Mouse (Mus musculus): ENCODE measurements around the gene Cfap70. TPM values are rescaled to one million over a fixed set of nuclear protein-coding genes. Genes with fewer than 3 reads are reported as not detected.
A peak's percentile ranks its signal among the peaks of the same experiment; 100 is the strongest.

Cfap70 gene
- total and polyA plus RNA-seq, 3 experiments, result 0.11 TPM; not detected in 2

- Histone ChIP-seq H3K4me1 (ENCODE audit: control insufficient read depth in 1 of 2, insufficient read depth in 2 of 2, low read length in 2 of 2) (peaks cover 16 to 17% of the 10 kb centered on the region in 2 experiments), H3K9ac (ENCODE audit: control insufficient read depth, low read depth, low read length, poor library complexity, severe bottlenecking) (no peak overlapping the region), H3K36me3 (ENCODE audit: control insufficient read depth in 1 of 2, insufficient read depth in 2 of 2, low read length in 2 of 2) (peaks cover 7 to 27% of the 10 kb centered on the region in 2 experiments), H3K27me3 (ENCODE audit: control insufficient read depth in 1 of 2, insufficient read depth in 2 of 2, low read length in 2 of 2) (no peaks in the 10 kb centered on the region), H3K4me3 (ENCODE audit: control insufficient read depth in 1 of 2, insufficient read depth in 1 of 2, low read depth in 2 of 2, low read length in 2 of 2) (no peak overlapping the region), H3K27ac (ENCODE audit: control insufficient read depth, low read depth, low read length) (no peak overlapping the region), H3K79me2 (ENCODE audit: control insufficient read depth, insufficient read depth, low read length, poor library complexity) (0 out of 2 replicates have a peak, but pooled peaks cover 5% of the 10 kb centered on the region), H3K9me3 (replicated peaks; ENCODE audit: insufficient read depth, low read length) (no peaks in the 10 kb centered on the region)
- TF ChIP-seq NELFE (IDR thresholded peaks at IDR 0.05; ENCODE audit: low read depth, low read length), result no peak
- TF ChIP-seq ZMIZ1 (IDR thresholded peaks at IDR 0.05; ENCODE audit: low read depth, low read length), result no peak
- no peak for TF ChIP-seq SMC3 (IDR thresholded peaks at IDR 0.05; ENCODE audit: low read depth, low read length)
- peak; percentile 40; the same call in 1 of the 2 replicates for TF ChIP-seq USF1 (IDR thresholded peaks at IDR 0.05; ENCODE audit: low read depth, low read length)
- TF ChIP-seq RCOR1 (IDR thresholded peaks at IDR 0.05; ENCODE audit: low read depth, low read length), result no peak
- TF ChIP-seq E2F4 (IDR thresholded peaks at IDR 0.05; ENCODE audit: borderline replicate concordance, low read depth, low read length), result no peak
- TF ChIP-seq MAZ (IDR thresholded peaks at IDR 0.05; ENCODE audit: low read depth, low read length), result no peak
- no peak for DNase-seq (ENCODE audit: low read depth, low spot score)
Measured at GRCm38 (mm10) chr14:20379087-20379640, 72.9 kb downstream of the Cfap70 start.

DNA sequence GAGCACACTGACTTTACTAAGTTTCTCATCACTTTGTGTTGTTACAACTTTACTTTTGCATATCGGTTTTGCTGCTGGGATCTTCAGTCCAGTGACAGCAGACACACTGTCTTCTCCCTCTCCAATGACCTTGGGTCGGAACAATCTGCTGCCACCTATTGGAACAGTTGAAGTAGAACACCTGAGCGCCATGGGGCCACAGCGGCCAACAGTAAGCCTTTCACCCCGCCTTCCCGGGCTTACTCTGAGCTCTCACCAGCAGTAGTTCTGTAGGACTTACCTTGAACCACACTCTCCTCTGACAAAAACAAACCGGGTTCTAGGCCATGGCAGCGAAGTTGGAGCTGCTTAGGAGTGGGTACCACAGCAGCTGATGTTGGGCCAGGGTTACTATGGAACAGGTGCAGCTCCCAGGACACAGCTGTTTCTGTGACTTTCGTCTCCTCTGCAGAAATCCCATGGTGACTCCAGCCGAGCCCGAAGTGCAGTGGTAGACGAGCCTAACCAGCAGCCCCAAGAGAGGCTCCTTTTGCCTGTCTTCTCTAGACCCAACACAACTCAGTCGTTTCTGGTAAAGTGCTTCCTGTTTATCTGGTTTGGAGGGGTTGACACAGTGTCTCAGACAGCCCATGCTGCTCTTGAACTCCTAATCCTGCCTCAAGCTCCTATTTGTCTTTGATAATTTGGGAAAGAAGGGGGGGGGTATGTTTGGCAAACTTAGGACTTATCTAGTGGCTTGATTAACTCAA lies 73.5 kb downstream of the Cfap70 start:
- peaks cover 15 to 17% of the 10 kb centered on the region in 2 experiments for H3K4me1 ChIP-seq (ENCODE audit: control insufficient read depth in 1 of 2, insufficient read depth in 2 of 2, low read length in 2 of 2)
- H3K9ac ChIP-seq (ENCODE audit: control insufficient read depth, low read depth, low read length, poor library complexity, severe bottlenecking), result no peak overlapping the region
- DNase-seq (ENCODE audit: low read depth, low spot score), result peak; percentile 52
- no peak overlapping the region for H3K4me3 ChIP-seq (ENCODE audit: control insufficient read depth in 1 of 2, insufficient read depth in 1 of 2, low read depth in 2 of 2, low read length in 2 of 2)
- H3K79me2 ChIP-seq (ENCODE audit: control insufficient read depth, insufficient read depth, low read length, poor library complexity), result 0 out of 2 replicates have a peak, but pooled peaks cover 2% of the 10 kb centered on the region
- H3K36me3 ChIP-seq (ENCODE audit: control insufficient read depth in 1 of 2, insufficient read depth in 2 of 2, low read length in 2 of 2), result peaks cover 3 to 26% of the 10 kb centered on the region in 2 experiments
- no peaks in the 10 kb centered on the region for H3K9me3 ChIP-seq (replicated peaks; ENCODE audit: insufficient read depth, low read length)
- no peak overlapping the region for H3K27ac ChIP-seq (ENCODE audit: control insufficient read depth, low read depth, low read length)
- no peak for TF ChIP-seq E2F4 (IDR thresholded peaks at IDR 0.05; ENCODE audit: borderline replicate concordance, low read depth, low read length)
- peak; percentile 37 to 46 (median 45); a peak in 5 of 6 replicates for TF ChIP-seq CTCF (IDR thresholded peaks at IDR 0.05 in 2 of 3, conservative IDR thresholded peaks at IDR 0.05 in 1 of 3; ENCODE audit: control insufficient read depth in 1 of 3, insufficient read depth in 1 of 3, low read depth in 2 of 3, low read length in 3 of 3, poor library complexity in 1 of 3, severe bottlenecking in 1 of 3)
- no peaks in the 10 kb centered on the region for H3K27me3 ChIP-seq (ENCODE audit: control insufficient read depth in 1 of 2, insufficient read depth in 2 of 2, low read length in 2 of 2)

DNA sequence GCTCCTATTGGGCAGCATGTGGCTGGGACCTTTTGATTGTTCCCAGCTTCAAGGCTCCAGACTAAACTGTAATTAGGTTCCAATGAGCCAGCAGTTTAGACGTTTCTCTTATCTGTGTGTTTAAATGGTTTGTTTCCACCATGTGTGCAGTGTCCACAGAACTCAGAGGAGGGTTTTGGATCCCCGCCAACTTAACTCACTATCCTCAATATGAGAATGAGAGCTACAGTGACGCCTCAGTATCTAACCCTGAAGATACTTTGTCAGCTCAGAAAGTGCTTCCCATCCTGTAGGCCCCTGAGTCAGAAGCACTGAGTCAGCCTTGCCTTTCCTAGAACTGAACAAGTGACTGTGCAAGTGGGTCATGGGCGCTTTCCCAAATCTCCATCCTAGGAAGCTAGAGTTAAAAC lies 74.9 kb downstream of the Cfap70 start:
- Histone ChIP-seq H3K36me3 (ENCODE audit: control insufficient read depth in 1 of 2, insufficient read depth in 2 of 2, low read length in 2 of 2) (peaks cover 0 to 26% of the 10 kb centered on the region in 2 experiments; a peak in 2 of 4 replicates), H3K79me2 (ENCODE audit: control insufficient read depth, insufficient read depth, low read length, poor library complexity) (no peaks in the 10 kb centered on the region), H3K9me3 (replicated peaks; ENCODE audit: insufficient read depth, low read length) (no peaks in the 10 kb centered on the region), H3K27ac (ENCODE audit: control insufficient read depth, low read depth, low read length) (peak overlapping the region; percentile 79), H3K9ac (ENCODE audit: control insufficient read depth, low read depth, low read length, poor library complexity, severe bottlenecking) (no peak overlapping the region; the same call in 1 of the 2 replicates), H3K27me3 (ENCODE audit: control insufficient read depth in 1 of 2, insufficient read depth in 2 of 2, low read length in 2 of 2) (no peaks in the 10 kb centered on the region), H3K4me3 (ENCODE audit: control insufficient read depth in 1 of 2, insufficient read depth in 1 of 2, low read depth in 2 of 2, low read length in 2 of 2) (no peak overlapping the region), H3K4me1 (ENCODE audit: control insufficient read depth in 1 of 2, insufficient read depth in 2 of 2, low read length in 2 of 2) (peaks cover 15 to 17% of the 10 kb centered on the region in 2 experiments)
- peak; percentile 96 for DNase-seq (ENCODE audit: low read depth, low spot score)
- TF ChIP-seq EP300 (IDR thresholded peaks at IDR 0.05; ENCODE audit: low read depth in 1 of 2, low read length in 2 of 2) (peak in 1 of 2 experiments; percentile 69; a peak in 2 of 4 replicates), TCF12 (IDR thresholded peaks at IDR 0.05; ENCODE audit: low read depth, low read length) (peak; percentile 9; the same call in 1 of the 2 replicates), JUND (IDR thresholded peaks at IDR 0.05; ENCODE audit: low read depth, low read length) (no peak), CHD2 (IDR thresholded peaks at IDR 0.05; ENCODE audit: low read length) (no peak), NELFE (IDR thresholded peaks at IDR 0.05; ENCODE audit: low read depth, low read length) (no peak), USF2 (IDR thresholded peaks at IDR 0.05; ENCODE audit: borderline replicate concordance in 1 of 2, insufficient read depth in 1 of 2, low read depth in 1 of 2, low read length in 2 of 2) (no peak), BHLHE40 (IDR thresholded peaks at IDR 0.05; ENCODE audit: borderline replicate concordance, low read depth, low read length) (no peak), POLR2A (IDR thresholded peaks at IDR 0.05; ENCODE audit: control insufficient read depth in 1 of 2, insufficient read depth in 1 of 2, low read depth in 1 of 2, low read length in 2 of 2, poor library complexity in 1 of 2) (peak in 1 of 2 experiments; percentile 18; a peak in 1 of 4 replicates), CHD1 (IDR thresholded peaks at IDR 0.05; ENCODE audit: low read depth, low read length) (no peak), HCFC1 (IDR thresholded peaks at IDR 0.05; ENCODE audit: low read depth, low read length) (peak; percentile 37; the same call in 1 of the 2 replicates), TBP (IDR thresholded peaks at IDR 0.05; ENCODE audit: low read depth, low read length) (peak; percentile 71), ELF1 (IDR thresholded peaks at IDR 0.05; ENCODE audit: low read depth, low read length) (no peak), MAZ (IDR thresholded peaks at IDR 0.05; ENCODE audit: low read depth, low read length) (no peak), NRF1 (IDR thresholded peaks at IDR 0.05; ENCODE audit: insufficient read depth, low read depth, low read length, poor library complexity, severe bottlenecking) (no peak), ZMIZ1 (IDR thresholded peaks at IDR 0.05; ENCODE audit: low read depth, low read length) (no peak), CTCF (IDR thresholded peaks at IDR 0.05 in 2 of 3, conservative IDR thresholded peaks at IDR 0.05 in 1 of 3; ENCODE audit: control insufficient read depth in 1 of 3, insufficient read depth in 1 of 3, low read depth in 2 of 3, low read length in 3 of 3, poor library complexity in 1 of 3, severe bottlenecking in 1 of 3) (no peak), MAX (IDR thresholded peaks at IDR 0.05; ENCODE audit: low read length) (peak; percentile 85), GATA1 (IDR thresholded peaks at IDR 0.05; ENCODE audit: low read depth, low read length) (peak; percentile 85)
